Mouse (Mus musculus): ENCODE measurements around the gene Parp16.

GRCm38 (mm10) chr9:65233243-65233985 is 38.3 kb downstream of the Parp16 start:
- TF ChIP-seq CTCF (IDR thresholded peaks at IDR 0.05; ENCODE audit: extremely low read depth, insufficient read length, insufficient replicate concordance, low read depth, low read length): no peak
- TF ChIP-seq POLR2A (IDR thresholded peaks at IDR 0.05; ENCODE audit: low read depth, low read length): no peak

All from small intestine, adult 2 months (tissue).